Mouse (Mus musculus) embryonic facial prominence, embryonic 15.5 days (tissue): ENCODE results near the gene Zfp953. TPM values are rescaled to one million over a fixed set of nuclear protein-coding genes. Genes with fewer than 3 reads are reported as not detected.

Experiments
- ATAC-seq: fragments of 200-750 bp; cut with Nextera tagmentation; 2 replicates; pipeline ENCODE4 v1.8.0; 2017; ENCODE audit warnings: low read depth, moderate TSS enrichment; ENCODE audit not compliant: insufficient number of reproducible peaks, low FRiP score, low TSS enrichment
- H3K27ac ChIP-seq: fragments of 300-500 bp; sonication (generic); replicated peaks from 2 replicates; pipeline ENCODE4 v1.5.1; 2015; ENCODE audit warnings: mild to moderate bottlenecking, inconsistent platforms
- H3K27me3 ChIP-seq: fragments of 300-500 bp; sonication (generic); 2 replicates; pipeline ENCODE4 v1.6.1; 2015; ENCODE audit warnings: inconsistent platforms
- H3K36me3 ChIP-seq: fragments of 300-500 bp; sonication (generic); 2 replicates; pipeline ENCODE4 v1.6.1; 2015; ENCODE audit warnings: mild to moderate bottlenecking, inconsistent platforms
- H3K4me1 ChIP-seq: fragments of 300-500 bp; sonication (generic); 2 replicates; pipeline ENCODE4 v1.6.1; 2015; ENCODE audit warnings: inconsistent platforms
- H3K4me2 ChIP-seq: fragments of 300-500 bp; sonication (generic); replicated peaks from 2 replicates; pipeline ENCODE4 v1.6.1; 2015; ENCODE audit warnings: mild to moderate bottlenecking, inconsistent platforms
- H3K4me3 ChIP-seq: fragments of 300-500 bp; sonication (generic); replicated peaks from 2 replicates; pipeline ENCODE4 v1.5.1; 2015; ENCODE audit warnings: mild to moderate bottlenecking, inconsistent platforms
- H3K9ac ChIP-seq: fragments of 300-500 bp; sonication (generic); 2 replicates; pipeline ENCODE4 v1.6.1; 2015; ENCODE audit warnings: inconsistent platforms
- H3K9me3 ChIP-seq: fragments of 300-500 bp; sonication (generic); replicated peaks from 2 replicates; pipeline ENCODE4 v1.6.1; 2016; ENCODE audit warnings: inconsistent platforms
- WGBS: fragments of 180-500 bp; shearing (Covaris S2); methylation state at CpG from one replicate; pipeline ENCODE4 v1.1.7; 2015; 5-methylcytosine and 5-hydroxymethylcytosine counted together
- polyA plus RNA-seq: library from polyadenylated mRNA; unstranded; fragments of >200 nt; fragmentation: Nextera tagmentation; extraction: Ambion mirVana; gene quantifications from 2 replicates; pipeline ENCODE4 v1.2.1, GENCODE M21; 2015

Zfp953 gene
- polyA plus RNA-seq, 1 experiment from 2014 or later: 0.89 TPM

DNA sequence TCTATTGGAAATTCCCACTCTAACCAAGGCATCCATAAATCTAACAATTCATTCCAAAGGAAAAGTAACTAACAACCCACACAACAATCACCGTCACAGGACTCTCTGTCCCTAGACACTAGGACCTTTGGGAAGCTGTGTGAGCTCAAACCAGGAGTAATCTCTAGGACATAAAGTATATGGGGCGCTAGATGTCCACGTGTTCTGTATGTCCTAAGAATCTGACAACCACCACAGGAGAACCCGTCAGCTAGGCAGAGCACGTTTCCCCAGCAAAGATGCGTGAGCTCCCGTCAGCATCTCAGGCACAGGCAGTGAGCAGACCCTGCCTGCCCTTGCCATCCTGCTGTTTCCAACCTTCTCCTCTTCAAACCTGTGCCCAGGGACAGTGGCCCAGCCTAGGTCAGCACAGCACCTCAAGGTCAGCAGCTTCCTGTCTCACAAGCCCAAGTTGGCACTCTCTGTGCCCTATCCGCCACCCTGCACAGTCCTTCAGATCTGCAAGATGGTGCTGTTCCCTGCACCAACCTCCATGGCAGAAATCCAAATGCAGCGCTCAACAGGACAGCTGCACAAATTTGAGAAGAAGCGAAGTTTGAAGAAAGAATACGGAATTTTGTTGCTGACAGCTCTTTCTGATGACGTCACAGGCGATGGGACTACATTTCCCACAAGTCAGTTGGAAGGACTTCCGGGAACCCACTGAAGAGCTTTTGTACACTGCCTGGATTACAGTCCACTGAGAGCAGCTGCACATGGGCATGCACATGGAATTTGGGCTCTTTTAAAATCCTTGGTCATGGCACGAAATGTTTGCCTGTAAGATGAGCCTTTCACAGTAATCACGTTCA, 54.4 kb downstream of the Zfp953 start, which contains the start of gene Zfp457:
Gene Zfp457 (minus strand): TSS at position 664 of the 851 bp plus-strand sequence.
- WGBS: 8% methylated on average over 16 of the region's 16 CpGs
- no peaks in the 10 kb centered on the region for H3K27me3 ChIP-seq
- ATAC-seq: peak; percentile 97
- H3K27ac ChIP-seq: no peak within 1 kb of the TSS
- peak within 1 kb of the TSS; percentile 63 for H3K4me3 ChIP-seq
- peak within 1 kb of the TSS; percentile 85 for H3K4me2 ChIP-seq
- H3K9me3 ChIP-seq: no peaks in the 10 kb centered on the region
- peak within 1 kb of the TSS; percentile 69 for H3K9ac ChIP-seq
- H3K36me3 ChIP-seq: no peaks in the 10 kb centered on the region
- peaks cover 7% of the 10 kb centered on the region for H3K4me1 ChIP-seq

Other genes starting within 250 kb of the Zfp953 start
- gene Rslcan18, start 244.3 kb downstream of the Zfp953 start, polyA plus RNA-seq: 0.33 and 0.37 TPM in 2 replicates
- 1.7 and 2.4 TPM in 2 replicates for gene Zfp759, start 238.9 kb downstream of the Zfp953 start, polyA plus RNA-seq
- gene Rsl1, start 187.4 kb downstream of the Zfp953 start, polyA plus RNA-seq: 6.1 and 7.2 TPM in 2 replicates
- gene Zfp455, start 166.1 kb downstream of the Zfp953 start, polyA plus RNA-seq: 2.2 and 2.6 TPM in 2 replicates
- 1.7 and 2.3 TPM in 2 replicates for gene Zfp458, start 82.1 kb downstream of the Zfp953 start, polyA plus RNA-seq
- 0.45 and 1.1 TPM in 2 replicates for gene Zfp457, start 54.1 kb downstream of the Zfp953 start, polyA plus RNA-seq
- gene Zfp595, start 28.0 kb downstream of the Zfp953 start, polyA plus RNA-seq: 2.1 and 2.6 TPM in 2 replicates
- gene Gm28044, start 69 bp downstream of the Zfp953 start, polyA plus RNA-seq: not detected in 2 replicates
- 0.41 TPM in 1 of 2 replicates, not detected in the other for gene Gm28041, start 15.1 kb upstream of the Zfp953 start, polyA plus RNA-seq
- 1.7 and 1.8 TPM in 2 replicates for gene Zfp456, start 15.2 kb upstream of the Zfp953 start, polyA plus RNA-seq
- 6.1 and 7.2 TPM in 2 replicates for gene Zfp429, start 39.2 kb upstream of the Zfp953 start, polyA plus RNA-seq
- gene Zfp459, start 60.8 kb upstream of the Zfp953 start, polyA plus RNA-seq: 1.2 and 1.6 TPM in 2 replicates
- 10.1 and 10.7 TPM in 2 replicates for gene Zfp874a, start 91.0 kb upstream of the Zfp953 start, polyA plus RNA-seq
- 2.7 and 3.2 TPM in 2 replicates for gene Zfp874b, start 123.7 kb upstream of the Zfp953 start, polyA plus RNA-seq
- 14.4 and 15.6 TPM in 2 replicates for gene Zfp58, start 139.9 kb upstream of the Zfp953 start, polyA plus RNA-seq
- gene Gm26965, start 165.5 kb upstream of the Zfp953 start, polyA plus RNA-seq: not detected in 2 replicates
- 24.6 TPM in 2 replicates for gene Zfp87, start 165.6 kb upstream of the Zfp953 start, polyA plus RNA-seq
- gene Zfp748, start 193.2 kb upstream of the Zfp953 start, polyA plus RNA-seq: 10.5 and 11.8 TPM in 2 replicates
- 4.0 and 4.1 TPM in 2 replicates for gene Zfp729b, start 249.1 kb upstream of the Zfp953 start, polyA plus RNA-seq